Mouse (Mus musculus): ENCODE results near the gene Dock9.

The Dock9 gene

DNA sequence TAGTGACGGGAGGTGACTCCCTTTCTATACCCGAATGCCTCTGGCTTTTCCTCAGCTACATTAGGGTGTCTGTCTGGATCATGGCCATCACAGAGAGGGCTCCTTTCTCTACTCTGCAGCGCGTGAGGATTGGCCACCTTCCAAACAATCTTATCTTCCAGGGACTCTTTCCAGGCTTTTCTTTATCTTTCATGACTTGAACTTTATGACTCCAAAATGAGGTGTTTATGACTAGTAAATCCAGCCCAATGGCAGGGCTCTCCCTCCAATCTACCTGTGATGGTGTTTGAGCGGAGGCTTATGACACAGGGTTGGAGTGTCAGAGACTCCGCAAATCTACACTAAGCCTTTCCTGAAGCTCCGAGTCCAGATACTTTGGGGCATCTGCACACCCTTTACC is 256.4 kb downstream of the Dock9 start:
- no peak for DNase-seq (ENCODE audit: low read depth in 1 of 2, low spot score in 2 of 2)

DNA sequence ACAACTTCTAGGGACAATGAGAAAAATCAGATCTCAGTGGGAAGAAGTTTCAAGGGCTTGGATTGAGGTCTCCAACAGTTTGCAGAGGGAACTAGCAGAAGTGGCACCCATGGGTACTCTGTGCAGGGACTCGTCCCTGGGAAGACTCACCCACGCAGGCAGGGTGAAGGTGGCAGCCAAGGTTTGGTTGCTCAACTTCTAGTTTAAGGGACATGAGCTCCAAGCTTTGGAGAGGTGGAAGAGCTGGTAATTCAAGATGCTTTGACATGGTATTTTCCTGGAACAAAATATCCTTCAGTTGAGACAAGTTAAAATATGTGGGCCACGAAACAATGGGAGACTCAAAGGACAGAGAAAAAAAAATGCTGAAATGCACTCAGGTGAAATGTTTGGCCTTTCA is 263.1 kb downstream of the Dock9 start:
- DNase-seq (ENCODE audit: low read depth in 1 of 2, low spot score in 2 of 2): no peak

DNA sequence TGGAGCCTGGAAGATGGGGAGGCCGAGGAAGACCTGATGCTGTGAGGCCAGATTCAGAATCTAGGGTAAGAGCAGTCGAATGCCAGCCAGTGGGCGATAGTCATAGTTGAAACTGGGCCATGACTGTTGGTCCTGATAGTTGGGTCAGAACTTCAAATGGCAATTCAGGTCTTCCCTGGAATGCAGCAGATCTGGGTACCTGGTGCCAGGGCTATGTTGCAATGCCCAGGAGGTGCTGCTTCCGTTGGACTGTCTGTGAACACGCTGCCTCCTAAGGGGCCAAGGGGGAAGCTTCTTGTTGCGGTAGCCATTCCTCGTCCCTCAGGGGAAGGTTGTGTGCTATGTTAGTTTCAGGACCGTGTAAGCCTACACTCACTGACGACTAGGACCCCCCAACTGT is 266.8 kb downstream of the Dock9 start:
- DNase-seq (ENCODE audit: low read depth in 1 of 2, low spot score in 2 of 2): no peak

- DNase-seq (ENCODE audit: low read depth in 1 of 2, low spot score in 2 of 2): no peak
These were observed 269.8 kb downstream of the Dock9 start for GRCm38 (mm10) chr14:121527883-121528282.

DNA sequence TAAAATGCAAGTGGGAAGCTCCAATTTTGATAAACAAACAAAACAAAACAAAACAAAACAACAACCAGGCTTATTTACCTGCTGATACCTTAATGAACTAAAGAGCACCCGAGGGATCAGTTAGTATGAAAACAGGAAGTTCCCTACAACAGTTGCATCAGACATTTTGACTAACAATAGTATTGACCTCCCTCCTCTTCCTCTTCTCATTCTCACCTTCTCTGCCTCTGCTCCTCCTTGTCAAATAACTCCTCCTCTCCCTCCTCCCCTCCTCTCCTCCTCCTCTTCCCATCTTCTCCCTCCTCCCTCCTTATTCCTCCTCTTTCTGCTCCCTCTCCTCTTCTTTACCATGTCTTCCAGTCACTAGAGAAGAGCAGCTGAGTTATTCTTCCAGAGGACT is 270.4 kb downstream of the Dock9 start:
- DNase-seq (ENCODE audit: low read depth in 1 of 2, low spot score in 2 of 2): no peak

GRCm38 (mm10) chr14:121521709-121522108 is 275.9 kb downstream of the Dock9 start:
- no peak for DNase-seq (ENCODE audit: low read depth in 1 of 2, low spot score in 2 of 2)

- DNase-seq (ENCODE audit: low read depth in 1 of 2, low spot score in 2 of 2): no peak
These were observed 280.8 kb downstream of the Dock9 start for GRCm38 (mm10) chr14:121516881-121517280.

DNA sequence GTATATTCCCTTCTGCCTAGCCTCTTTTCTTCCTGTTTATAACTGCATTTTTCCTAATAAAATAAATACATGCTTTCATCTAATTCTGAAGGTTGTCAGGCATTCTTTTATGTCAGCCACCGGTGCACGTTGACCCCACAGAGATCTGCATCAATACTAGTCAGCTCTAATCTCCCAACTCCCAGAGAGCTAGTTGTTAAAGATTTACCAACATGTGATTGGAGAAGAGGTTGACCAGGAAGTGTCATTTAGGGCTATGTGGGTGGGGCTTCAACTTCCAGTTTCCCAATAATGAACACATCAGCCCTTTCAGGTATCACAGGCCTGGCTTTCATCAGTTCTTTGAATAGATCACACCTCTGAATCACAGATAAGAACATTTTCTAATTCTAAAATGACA is 288.7 kb downstream of the Dock9 start:
- DNase-seq (ENCODE audit: low read depth in 1 of 2, low spot score in 2 of 2): no peak

DNA sequence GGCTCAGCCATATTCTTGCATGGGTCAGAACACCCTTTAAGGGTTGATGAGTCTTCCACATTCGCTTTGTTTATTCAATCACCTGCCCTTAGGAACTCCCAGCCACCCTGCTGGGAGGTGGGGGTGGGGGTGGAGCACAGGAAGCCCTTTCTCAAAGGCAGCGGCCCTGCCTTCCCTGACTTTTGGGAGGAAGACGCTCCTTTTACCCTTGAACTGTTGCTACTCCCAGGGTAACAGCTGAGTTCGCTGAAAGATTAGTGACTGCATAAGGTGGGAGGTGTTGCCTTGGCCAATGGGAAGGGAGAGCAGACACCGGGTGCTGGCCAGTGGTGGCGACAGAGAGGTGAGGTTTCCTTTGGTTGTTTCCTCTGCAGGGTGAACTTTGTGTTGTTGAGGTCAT is 291.3 kb downstream of the Dock9 start:
- no peak for DNase-seq (ENCODE audit: low read depth in 1 of 2, low spot score in 2 of 2)

DNA sequence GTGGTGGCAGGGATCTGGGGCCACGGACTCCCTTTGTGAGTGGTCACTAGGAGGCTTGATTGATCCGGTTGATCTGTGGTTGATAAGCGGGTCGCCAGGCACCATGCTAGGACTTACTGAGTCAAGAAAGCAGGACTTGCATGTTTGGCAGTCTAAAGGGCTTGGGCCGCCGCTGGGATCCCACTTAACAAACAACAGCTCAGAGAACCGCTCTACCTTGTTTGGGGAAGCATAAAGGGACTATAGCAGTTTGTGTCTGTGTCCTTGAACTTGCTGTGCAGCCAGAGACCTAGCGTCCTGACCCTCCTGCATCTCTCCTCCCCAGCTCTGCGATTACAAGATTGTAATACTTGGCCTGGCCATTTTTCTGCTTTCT is 292.2 kb downstream of the Dock9 start:
- DNase-seq (ENCODE audit: low read depth in 1 of 2, low spot score in 2 of 2): no peak

DNA sequence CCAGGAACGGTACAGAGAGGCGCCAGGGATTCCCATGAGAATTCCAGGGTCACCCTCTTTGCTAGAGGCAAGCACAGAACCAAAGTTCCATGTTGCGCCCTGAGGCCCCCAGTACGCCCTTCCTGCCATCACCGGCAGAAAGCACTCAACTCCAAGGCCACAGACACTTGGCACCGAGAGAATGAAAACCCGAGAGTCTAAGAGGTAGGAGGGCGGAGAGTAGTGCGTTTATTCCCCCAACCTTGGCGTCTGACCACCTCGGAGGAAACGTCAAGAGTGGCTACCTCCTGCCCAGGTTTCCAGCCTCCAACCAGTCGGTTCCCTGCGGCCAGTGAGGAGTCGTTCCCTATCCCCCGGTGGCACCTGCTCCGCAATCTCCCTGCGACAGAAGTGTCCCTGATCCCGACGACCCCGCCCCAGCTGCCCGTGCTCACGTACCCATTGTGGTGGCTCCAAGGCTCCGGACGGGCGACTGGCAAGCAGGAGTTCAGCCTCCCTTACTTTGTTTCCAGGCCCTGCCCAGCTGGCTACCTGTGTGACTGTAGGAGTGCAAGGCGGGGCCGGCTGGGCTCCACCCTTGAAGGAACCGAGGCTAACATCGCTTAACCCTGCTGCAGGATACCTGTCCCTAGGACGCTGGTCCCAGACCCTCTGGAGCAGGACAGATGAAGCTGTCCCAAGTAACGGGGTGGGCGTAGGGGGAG is 292.7 kb downstream of the Dock9 start, which contains the start of gene Slc15a1:
Gene Slc15a1 (minus strand): TSS at position 472 of the 704 bp plus-strand sequence.
- no peak for DNase-seq (ENCODE audit: low read depth in 1 of 2, low spot score in 2 of 2)

DNA sequence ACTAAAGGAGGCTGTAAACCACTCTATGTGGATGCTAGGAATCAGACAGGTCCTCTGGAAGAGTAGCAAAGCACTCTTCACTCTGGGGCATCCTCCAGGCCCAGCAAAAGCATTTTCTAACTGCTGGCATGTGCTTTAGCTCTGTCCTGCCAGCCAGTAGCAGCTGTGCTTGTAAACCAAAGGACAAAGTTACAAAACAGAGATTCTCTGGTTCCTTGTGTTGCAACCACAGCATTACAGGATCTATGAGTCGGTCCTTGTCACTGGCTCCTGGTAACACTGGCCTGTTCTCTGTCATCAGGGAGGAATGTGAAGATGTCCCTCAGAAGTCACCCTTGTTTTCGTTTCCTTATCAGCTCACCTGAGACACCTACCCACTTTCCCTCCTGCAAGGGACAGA is 297.1 kb downstream of the Dock9 start:
- no peak for DNase-seq (ENCODE audit: low read depth in 1 of 2, low spot score in 2 of 2)

DNA sequence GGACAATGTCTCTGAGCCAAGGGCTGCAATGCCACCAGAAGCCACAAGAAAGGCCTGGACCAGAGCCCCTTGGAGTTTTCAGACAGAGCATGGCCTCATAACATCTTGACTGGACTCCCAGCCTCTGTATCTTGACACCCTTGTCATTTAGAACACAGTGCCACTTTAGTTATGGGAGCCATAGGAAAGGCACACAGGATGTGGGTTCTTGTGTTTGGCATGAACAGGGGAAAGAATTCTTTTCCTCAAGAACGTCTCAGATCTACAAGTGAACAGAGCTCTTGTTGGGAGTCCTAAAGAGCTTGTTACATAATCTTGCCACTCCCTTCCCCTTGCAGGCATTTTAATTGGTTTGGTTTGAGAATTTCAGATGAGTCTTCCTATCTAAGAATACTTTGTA is 297.9 kb downstream of the Dock9 start:
- DNase-seq (ENCODE audit: low read depth in 1 of 2, low spot score in 2 of 2): no peak

GRCm38 (mm10) chr14:121497800-121498199 is 299.8 kb downstream of the Dock9 start:
- no peak for DNase-seq (ENCODE audit: low read depth in 1 of 2, low spot score in 2 of 2)

- no peak for DNase-seq (ENCODE audit: low read depth in 1 of 2, low spot score in 2 of 2)
These were observed 301.9 kb downstream of the Dock9 start for GRCm38 (mm10) chr14:121495741-121496140.

DNA sequence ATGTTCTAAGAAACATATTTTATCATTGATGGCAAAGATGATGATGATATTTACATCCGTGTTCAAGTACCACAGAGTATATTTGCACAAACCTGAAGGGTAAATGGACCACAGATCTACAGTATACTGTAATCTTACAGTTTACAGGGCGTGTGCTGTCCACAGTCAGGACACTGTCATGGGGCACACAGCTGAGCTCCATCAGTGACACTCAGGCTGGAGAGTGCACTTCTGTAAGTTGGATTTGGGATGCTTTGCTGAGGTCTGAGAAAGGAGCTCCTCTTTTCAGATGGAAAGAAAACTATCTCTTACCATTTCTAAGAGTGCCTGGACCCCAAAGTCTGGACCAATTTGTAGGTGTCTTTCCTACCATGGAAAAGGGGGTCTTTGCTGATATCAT is 302.5 kb downstream of the Dock9 start:
- no peak for DNase-seq (ENCODE audit: low read depth in 1 of 2, low spot score in 2 of 2)

DNA sequence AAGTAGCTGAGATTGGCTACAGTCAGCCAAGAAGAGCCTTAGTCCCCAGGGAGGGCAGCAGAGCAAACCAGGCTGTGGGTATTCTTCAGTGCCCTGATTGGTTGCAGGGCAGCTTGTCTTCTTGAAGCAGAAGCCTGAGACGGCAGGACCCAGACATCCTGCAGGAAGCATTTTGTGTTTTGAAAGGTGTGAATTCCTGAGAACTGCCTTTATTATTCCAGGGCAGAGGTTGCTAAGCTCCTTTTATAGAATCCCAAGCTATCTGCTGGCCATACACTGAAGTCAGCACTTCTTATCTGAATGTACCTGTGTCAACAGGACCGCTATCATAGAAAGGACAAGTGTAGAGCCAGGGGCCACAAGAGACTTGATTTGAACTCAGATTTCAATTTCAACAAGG is 303.4 kb downstream of the Dock9 start:
- no peak for DNase-seq (ENCODE audit: low read depth in 1 of 2, low spot score in 2 of 2)

DNA sequence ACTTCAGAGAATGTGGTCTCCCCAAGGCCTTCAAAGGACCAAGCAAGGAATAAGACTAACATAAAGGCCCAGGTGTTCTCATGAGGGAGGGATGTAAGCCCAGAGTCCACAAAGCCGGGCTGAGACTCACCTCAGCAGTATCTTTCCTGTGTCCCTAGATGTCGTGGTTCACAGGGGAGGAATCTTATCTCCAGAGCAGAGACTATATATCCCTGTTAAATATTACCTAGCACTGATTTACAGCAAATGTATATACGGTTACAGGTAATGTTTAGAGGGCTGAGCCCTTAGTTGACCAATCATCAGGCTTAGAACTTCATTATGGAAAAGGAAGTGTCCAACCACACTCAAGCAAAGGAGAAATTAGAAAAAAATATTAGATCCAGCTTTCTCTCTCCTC is 303.9 kb downstream of the Dock9 start:
- DNase-seq (ENCODE audit: low read depth in 1 of 2, low spot score in 2 of 2): no peak

DNA sequence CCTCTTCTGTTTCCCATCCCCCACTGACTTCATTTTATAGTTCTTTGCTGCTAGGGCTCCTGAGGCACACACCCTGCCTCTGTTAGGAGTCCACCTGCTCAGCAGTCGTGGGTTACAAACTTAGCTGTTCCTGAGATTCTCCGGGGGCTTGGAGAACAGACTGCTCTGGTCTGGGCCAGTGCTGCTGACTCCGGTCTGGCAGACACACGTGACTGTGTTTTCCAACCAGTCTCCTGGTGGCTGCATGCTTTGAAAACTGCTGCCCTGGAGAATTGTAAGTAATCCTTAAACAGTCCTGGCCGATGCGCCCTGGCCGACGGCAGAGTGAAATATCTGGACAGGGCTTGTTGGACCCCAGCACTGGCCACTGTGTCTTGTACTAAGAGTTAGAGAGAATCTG is 305.3 kb downstream of the Dock9 start:
- no peak for DNase-seq (ENCODE audit: low read depth in 1 of 2, low spot score in 2 of 2)
